Mouse (Mus musculus) midbrain, embryonic 12.5 days (tissue): ENCODE results near the gene Zfp444. TPM values are rescaled to one million over a fixed set of nuclear protein-coding genes. Genes with fewer than 3 reads are reported as not detected.
"Not testable (repeated sequence)": the region's sequence is repeated elsewhere in the genome, so short reads cannot be mapped to it uniquely, and the experiment has no call there.

Experiments used
- ATAC-seq: fragments of 200-750 bp; cut with Nextera tagmentation; 2 replicates; pipeline ENCODE4 v1.8.0; 2017; ENCODE audit warnings: low read depth, moderate TSS enrichment, moderate library complexity; ENCODE audit not compliant: low FRiP score
- H3K27ac ChIP-seq: fragments of 300-500 bp; sonication (generic); replicated peaks from 2 replicates; pipeline ENCODE4 v1.5.1; 2016; ENCODE audit warnings: mild to moderate bottlenecking
- H3K27me3 ChIP-seq: fragments of 300-500 bp; sonication (generic); 2 replicates; pipeline ENCODE4 v1.6.1; 2016; ENCODE audit warnings: mild to moderate bottlenecking
- H3K36me3 ChIP-seq: fragments of 300-500 bp; sonication (generic); 2 replicates; pipeline ENCODE4 v1.6.1; 2016
- H3K4me1 ChIP-seq: fragments of 300-500 bp; sonication (generic); 2 replicates; pipeline ENCODE4 v1.6.1; 2016
- H3K4me2 ChIP-seq: fragments of 300-500 bp; sonication (generic); replicated peaks from 2 replicates; pipeline ENCODE4 v1.6.1; 2016; ENCODE audit warnings: mild to moderate bottlenecking, moderate library complexity
- H3K4me3 ChIP-seq: fragments of 300-500 bp; sonication (generic); 2 replicates; pipeline ENCODE4 v1.5.1; 2016; ENCODE audit warnings: mild to moderate bottlenecking
- H3K9ac ChIP-seq: fragments of 300-500 bp; sonication (generic); replicated peaks from 2 replicates; pipeline ENCODE4 v1.6.1; 2016; ENCODE audit warnings: mild to moderate bottlenecking, moderate library complexity
- H3K9me3 ChIP-seq: fragments of 300-500 bp; sonication (generic); 2 replicates; pipeline ENCODE4 v1.6.1; 2016; ENCODE audit warnings: mild to moderate bottlenecking
- WGBS: fragments of 180-500 bp; shearing (Covaris S2); methylation state at CpG from one replicate; pipeline ENCODE4 v1.1.7; 2016; 5-methylcytosine and 5-hydroxymethylcytosine counted together
- polyA plus RNA-seq: library from polyadenylated mRNA; unstranded; fragments of >200 nt; fragmentation: Nextera tagmentation; extraction: Ambion mirVana; gene quantifications from 2 replicates; pipeline ENCODE4 v1.2.1, GENCODE M21; 2016

The Zfp444 gene
- polyA plus RNA-seq, 1 experiment from 2014 or later, result 88.4 TPM

DNA sequence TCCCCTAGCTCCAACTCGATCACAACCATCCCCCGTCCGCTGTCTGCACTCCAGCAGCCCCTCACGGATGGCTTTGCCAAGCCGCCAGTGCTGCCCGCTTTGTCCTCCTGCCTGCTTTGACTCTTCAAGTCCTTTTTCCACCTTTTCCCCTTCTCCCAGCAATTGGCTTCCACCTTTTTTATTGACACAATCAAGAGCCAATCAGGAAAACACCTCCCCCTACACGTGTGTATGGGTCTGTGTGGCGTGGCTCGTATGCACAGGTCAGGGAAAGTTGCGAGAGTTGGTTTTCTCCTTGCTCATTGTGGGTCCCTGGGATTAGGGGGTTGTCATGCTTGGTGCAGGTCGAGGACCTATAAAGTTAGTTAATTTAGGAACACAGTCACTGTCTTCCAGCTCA lies 67.8 kb downstream of the Zfp444 start:
- Histone ChIP-seq H3K9me3 (peaks cover 1% of the 10 kb centered on the region; the same call in 1 of the 2 replicates), H3K4me1 (no peaks in the 10 kb centered on the region), H3K27ac (no peak overlapping the region), H3K4me3 (no peak overlapping the region), H3K4me2 (no peak overlapping the region), H3K36me3 (no peaks in the 10 kb centered on the region), H3K9ac (no peak overlapping the region), H3K27me3 (no peaks in the 10 kb centered on the region)
- WGBS, result 45% methylated on average over 11 of the region's 11 CpGs
- no peak for ATAC-seq

GRCm38 (mm10) chr7:6240841-6241425 lies 68.9 kb downstream of the Zfp444 start:
- WGBS, result 19% methylated on average over 1 of the region's 1 CpGs
- not testable (repeated sequence) for H3K4me3 ChIP-seq, H3K4me1 ChIP-seq, H3K9ac ChIP-seq, H3K4me2 ChIP-seq, ATAC-seq, H3K27me3 ChIP-seq, H3K36me3 ChIP-seq, H3K27ac ChIP-seq, H3K9me3 ChIP-seq

Other genes with a start within 250 kb of the Zfp444 start
- not detected in 2 replicates for gene Vmn1r65, start 161.2 kb upstream of the Zfp444 start, polyA plus RNA-seq
- not detected in 2 replicates for gene Nlrp4c, start 127.1 kb upstream of the Zfp444 start, polyA plus RNA-seq
- gene Zfp787, start 16.2 kb upstream of the Zfp444 start, polyA plus RNA-seq, result 33.1 and 33.4 TPM in 2 replicates
- gene Galp, start 24.9 kb downstream of the Zfp444 start, polyA plus RNA-seq, result not detected in 2 replicates
- not detected in 2 replicates for gene Zscan5b, start 50.1 kb downstream of the Zfp444 start, polyA plus RNA-seq
- not detected in 2 replicates for gene Epp13, start 80.5 kb downstream of the Zfp444 start, polyA plus RNA-seq
- gene Zfp667, start 114.4 kb downstream of the Zfp444 start, polyA plus RNA-seq, result 11.4 and 14.2 TPM in 2 replicates
- gene Zfp583, start 159.1 kb downstream of the Zfp444 start, polyA plus RNA-seq, result 7.9 and 8.7 TPM in 2 replicates
- gene Gm3854, start 171.5 kb downstream of the Zfp444 start, polyA plus RNA-seq, result 4.5 and 4.8 TPM in 2 replicates
- gene Zfp78, start 191.1 kb downstream of the Zfp444 start, polyA plus RNA-seq, result 2.4 and 3.1 TPM in 2 replicates
- gene Zfp28, start 211.1 kb downstream of the Zfp444 start, polyA plus RNA-seq, result 14.8 and 16.0 TPM in 2 replicates
- 0.85 and 1.1 TPM in 2 replicates for gene Smim17, start 226.5 kb downstream of the Zfp444 start, polyA plus RNA-seq
- not detected in 2 replicates for gene Gm20715, start 238.1 kb downstream of the Zfp444 start, polyA plus RNA-seq